Mouse (Mus musculus) WW6 (cell line): ENCODE measurements around the gene Zp3.

ENCODE experiments used
- DNase-seq: peaks from one replicate; pipeline ENCODE4 v3.0.0-alpha.2; 2013; ENCODE audit warnings: low read depth, low spot score

Gene Zp3

DNA sequence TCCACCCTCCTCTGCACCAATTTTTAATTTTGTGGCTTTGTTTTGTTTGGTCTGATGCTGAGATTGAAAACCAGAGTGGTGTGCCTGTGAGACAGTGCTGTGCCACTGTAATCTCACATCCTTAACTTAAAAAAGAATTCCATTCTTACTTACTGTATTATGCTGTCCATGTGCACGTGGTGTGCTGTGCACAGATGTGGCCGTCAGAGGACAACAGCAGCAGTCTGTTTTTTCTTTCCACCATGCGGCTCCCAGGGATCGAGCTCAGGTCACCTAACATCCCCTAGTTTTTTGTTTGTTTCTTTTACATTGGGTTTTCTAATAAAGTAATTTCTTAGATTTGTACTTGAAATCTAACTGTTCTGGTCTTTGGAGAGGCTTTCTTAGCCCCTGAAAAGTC lies 24.6 kb downstream of the Zp3 start:
- DNase-seq = no peak

- DNase-seq = no peak
These were observed 27.8 kb downstream of the Zp3 start for GRCm38 (mm10) chr5:136007745-136008144.

- no peak for DNase-seq
These were observed 35.0 kb downstream of the Zp3 start for GRCm38 (mm10) chr5:136014877-136015276.

- no peak for DNase-seq
These were observed 35.7 kb downstream of the Zp3 start for GRCm38 (mm10) chr5:136015586-136015985.

DNA sequence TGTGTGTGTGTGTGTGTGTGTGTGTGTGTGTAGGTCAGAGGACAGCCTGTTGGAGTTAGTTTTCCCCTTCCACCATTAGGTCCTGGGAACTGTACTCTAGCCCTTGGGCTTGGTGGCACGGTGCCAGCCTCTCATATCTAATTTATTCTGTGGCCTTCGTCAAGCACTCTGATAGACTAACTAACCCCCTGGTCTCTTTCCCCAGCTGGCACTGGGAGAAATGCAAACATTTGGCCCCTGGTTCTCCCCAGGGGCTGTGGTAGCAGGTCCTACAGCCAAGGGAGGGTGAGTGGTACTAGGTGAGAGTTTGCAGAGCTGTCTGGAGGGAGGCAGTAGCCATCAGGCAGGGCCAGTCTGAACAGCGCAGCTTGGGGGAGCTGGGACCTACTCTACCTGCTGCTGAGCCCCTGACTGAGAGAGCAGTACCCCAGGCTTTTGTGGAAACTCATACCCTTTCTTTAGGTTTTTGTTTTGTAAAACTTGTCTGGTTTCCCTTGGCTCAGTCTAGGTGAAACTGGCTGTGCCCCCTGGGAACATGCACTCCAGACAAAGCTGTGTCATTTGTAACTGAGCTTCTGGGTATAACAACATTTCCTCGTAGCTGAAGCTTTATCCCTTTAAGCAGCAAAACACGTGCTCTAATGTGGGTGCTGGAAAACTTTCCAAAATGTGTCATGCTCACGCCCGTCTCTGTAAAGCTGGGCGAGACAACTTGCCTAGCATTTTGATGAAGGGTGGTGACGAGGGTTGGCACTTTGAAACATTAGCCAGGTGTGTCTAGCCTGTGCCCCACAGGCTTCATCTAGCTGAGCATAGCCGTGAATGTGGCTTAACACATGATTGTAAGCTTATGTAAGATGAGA lies 36.3 kb downstream of the Zp3 start:
- DNase-seq = no peak

DNA sequence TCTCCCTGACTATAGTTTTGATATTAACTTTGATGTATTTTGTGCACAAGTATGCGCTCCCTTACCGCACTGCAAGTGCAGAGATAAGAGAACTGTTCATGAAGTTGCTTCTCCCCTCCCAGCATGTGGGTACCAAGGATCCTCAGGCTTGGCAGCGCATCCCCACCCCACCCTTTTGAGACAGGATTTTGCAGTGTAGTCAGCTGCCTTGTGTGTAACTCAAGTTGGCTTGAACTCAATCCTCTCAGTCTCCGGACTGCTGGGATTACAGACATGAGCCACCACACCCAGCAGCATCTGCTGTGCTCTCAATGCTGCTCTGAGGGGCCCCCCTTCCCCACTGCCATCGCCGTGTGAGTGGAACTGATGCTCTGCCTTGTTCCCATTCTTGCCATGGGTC lies 37.4 kb downstream of the Zp3 start:
- DNase-seq = no peak

DNA sequence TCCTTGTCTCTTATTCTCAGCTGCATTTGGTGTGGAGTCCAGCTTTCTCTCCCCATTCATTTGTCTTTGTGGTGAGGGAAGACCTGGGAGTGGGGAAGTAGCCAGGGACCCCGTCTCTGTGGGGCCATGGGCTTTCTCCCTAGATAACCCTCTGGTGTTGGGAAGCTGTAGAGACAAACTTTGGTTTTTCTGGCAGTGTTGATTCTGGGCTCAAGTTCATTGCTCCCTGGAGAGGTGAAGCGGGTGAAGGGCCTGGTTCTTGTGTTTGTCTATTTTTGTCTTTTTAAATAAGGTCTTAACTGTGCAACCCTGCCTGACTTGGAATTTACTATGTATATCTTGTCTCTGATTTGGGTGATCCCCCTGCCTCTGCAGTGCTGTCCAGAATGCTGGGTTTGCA lies 38.8 kb downstream of the Zp3 start:
- no peak for DNase-seq

GRCm38 (mm10) chr5:136019907-136020306 lies 40.0 kb downstream of the Zp3 start:
- DNase-seq = no peak

GRCm38 (mm10) chr5:136025712-136026111 lies 45.8 kb downstream of the Zp3 start:
- no peak for DNase-seq

DNA sequence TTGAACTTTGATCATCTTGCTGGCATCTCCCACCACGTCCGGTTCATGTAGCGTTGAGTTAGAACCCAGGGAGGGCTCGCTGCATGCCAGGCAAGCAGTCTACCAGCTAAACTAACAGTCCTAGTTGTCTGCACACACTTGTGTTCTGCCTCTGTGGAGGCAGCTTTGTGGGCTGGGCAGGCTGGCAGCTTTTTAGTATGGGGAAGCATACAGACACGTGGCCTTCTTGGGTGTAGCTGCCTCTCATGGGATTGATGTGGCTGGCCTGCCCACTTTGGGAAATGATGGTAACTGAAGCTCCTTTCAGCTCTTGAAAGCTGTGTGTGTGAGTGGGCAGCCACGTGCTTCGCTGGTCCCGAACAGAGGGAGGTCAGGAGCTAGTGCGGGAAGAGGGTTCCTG lies 47.0 kb downstream of the Zp3 start:
- no peak for DNase-seq

DNA sequence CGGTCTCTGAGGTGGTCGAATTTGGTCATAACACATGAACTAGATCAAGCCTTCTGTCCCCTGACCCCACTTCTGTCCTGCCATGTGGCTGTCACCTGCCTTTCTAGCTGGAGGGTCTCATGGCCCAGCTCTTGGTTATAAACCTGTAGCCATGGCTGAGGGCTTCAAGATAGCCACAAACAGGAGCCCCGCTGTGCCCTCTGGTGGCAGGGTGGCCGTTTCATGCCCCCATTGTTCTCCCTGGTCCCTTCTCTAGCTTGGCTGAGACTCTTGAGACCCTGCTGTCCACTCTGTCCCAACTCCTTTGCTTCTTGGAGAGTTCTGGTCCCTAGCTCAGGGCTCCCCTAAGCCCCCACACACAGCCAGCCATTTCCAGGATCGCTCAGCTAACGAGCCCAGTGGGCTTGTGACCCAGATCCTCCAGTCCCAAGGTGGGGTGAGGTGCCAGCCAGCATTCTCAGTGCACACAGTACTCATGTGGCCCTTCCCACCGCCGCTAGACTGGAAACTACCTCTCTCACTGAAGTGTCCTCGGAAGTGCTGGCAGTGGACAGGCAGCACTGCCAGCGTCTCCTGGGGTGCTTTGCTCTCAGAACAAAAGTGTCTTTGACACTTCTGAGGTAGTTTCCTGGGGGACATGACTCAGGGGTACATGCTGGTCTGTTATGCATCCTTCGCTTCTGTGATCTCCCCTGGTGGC lies 47.9 kb downstream of the Zp3 start:
- no peak for DNase-seq

- no peak for DNase-seq
These were observed 55.0 kb downstream of the Zp3 start for GRCm38 (mm10) chr5:136034868-136035267.

- no peak for DNase-seq
These were observed 55.4 kb downstream of the Zp3 start for GRCm38 (mm10) chr5:136035285-136035684.

GRCm38 (mm10) chr5:136036667-136037066 lies 56.8 kb downstream of the Zp3 start:
- DNase-seq = no peak
